Mouse (Mus musculus) megakaryocyte-erythroid progenitor cell, adult 5-6 weeks (primary cell): Measurements from ENCODE around the gene Scml4. TPM values are rescaled to one million over a fixed set of nuclear protein-coding genes. Genes with fewer than 3 reads are reported as not detected.
A peak's percentile ranks its signal among the peaks of the same experiment; 100 is the strongest.

Experiments
- ATAC-seq: replicated peaks from 2 replicates; pipeline ENCODE4 v1.8.0; 2016; ENCODE audit warnings: mild to moderate bottlenecking, inconsistent platforms; ENCODE audit not compliant: severe bottlenecking, poor library complexity, low FRiP score, low TSS enrichment
- total RNA-seq, 2 experiments: library from RNA; stranded (forward) in 1 of 2; stranded (reverse) in 1 of 2; fragments of 200-1000, 215-1000 nt in 1 of 2; fragments of >200 nt in 1 of 2; fragmentation: Nextera tagmentation in 1 of 2; gene quantifications; 2 replicates each; pipeline ENCODE4 v1.2.3; 2014 to 2017

Gene Scml4
- total RNA-seq, 2 experiments from 2014 or later, result 0.99 to 1.5 TPM

GRCm38 (mm10) chr10:42857021-42857420 is 3.1 kb upstream of the Scml4 start:
- ATAC-seq, result no peak

GRCm38 (mm10) chr10:42859781-42860158 is 400 bp upstream of the Scml4 start:
- ATAC-seq, result no peak

GRCm38 (mm10) chr10:42861446-42861845 is 1.3 kb downstream of the Scml4 start:
- no peak for ATAC-seq

- ATAC-seq, result 0 out of 2 replicates have a peak, but pooled peaks have one; percentile 40
Measured at GRCm38 (mm10) chr10:42862102-42862740, 2.1 kb downstream of the Scml4 start.

GRCm38 (mm10) chr10:42862806-42863205 is 2.6 kb downstream of the Scml4 start:
- no peak for ATAC-seq

GRCm38 (mm10) chr10:42863621-42864391 is 3.6 kb downstream of the Scml4 start:
- ATAC-seq, result no peak

- no peak for ATAC-seq
Measured at GRCm38 (mm10) chr10:42864696-42865095, 4.5 kb downstream of the Scml4 start.

- no peak for ATAC-seq
Measured at GRCm38 (mm10) chr10:42868416-42868815, 8.2 kb downstream of the Scml4 start.

- ATAC-seq, result no peak
Measured at GRCm38 (mm10) chr10:42869467-42869866, 9.3 kb downstream of the Scml4 start.

GRCm38 (mm10) chr10:42872269-42873010 is 12.3 kb downstream of the Scml4 start:
- ATAC-seq, result no peak

- ATAC-seq, result no peak
Measured at GRCm38 (mm10) chr10:42873077-42873595, 13.0 kb downstream of the Scml4 start.

- ATAC-seq, result no peak
Measured at GRCm38 (mm10) chr10:42876172-42876571, 16.0 kb downstream of the Scml4 start.

- ATAC-seq, result no peak
Measured at GRCm38 (mm10) chr10:42879269-42879681, 19.1 kb downstream of the Scml4 start.

GRCm38 (mm10) chr10:42879682-42880081 is 19.5 kb downstream of the Scml4 start:
- ATAC-seq, result no peak

GRCm38 (mm10) chr10:42887040-42887439 is 26.9 kb downstream of the Scml4 start:
- no peak for ATAC-seq

GRCm38 (mm10) chr10:42888241-42888640 is 28.1 kb downstream of the Scml4 start:
- no peak for ATAC-seq

GRCm38 (mm10) chr10:42890365-42890764 is 30.2 kb downstream of the Scml4 start:
- ATAC-seq, result no peak

GRCm38 (mm10) chr10:42892250-42892649 is 32.1 kb downstream of the Scml4 start:
- ATAC-seq, result no peak

GRCm38 (mm10) chr10:42892987-42893386 is 32.8 kb downstream of the Scml4 start:
- no peak for ATAC-seq

GRCm38 (mm10) chr10:42893857-42894256 is 33.7 kb downstream of the Scml4 start:
- no peak for ATAC-seq
